Mouse (Mus musculus) small intestine, adult 2 months (tissue): ENCODE measurements around the gene Slc6a14. TPM values are rescaled to one million over a fixed set of nuclear protein-coding genes. Genes with fewer than 3 reads are reported as not detected.

Source experiments
- H3K27ac ChIP-seq: fragments of 200-500 bp; 2 replicates; pipeline ENCODE4 v1.5.1; 2012; ENCODE audit warnings: low read depth, low read length, control low read depth, inconsistent platforms; ENCODE audit not compliant: insufficient read depth
- H3K27me3 ChIP-seq: fragments of 200-500 bp; 2 replicates; pipeline ENCODE4 v1.6.1; 2012; ENCODE audit warnings: mild to moderate bottlenecking, moderate library complexity, low read length, inconsistent platforms; ENCODE audit not compliant: control insufficient read depth, insufficient read depth
- H3K36me3 ChIP-seq: fragments of 200-500 bp; 2 replicates; pipeline ENCODE4 v1.6.1; 2012; ENCODE audit warnings: mild to moderate bottlenecking, low read length, control low read depth, inconsistent platforms; ENCODE audit not compliant: control insufficient read depth, insufficient read depth
- H3K4me1 ChIP-seq: fragments of 200-500 bp; 2 replicates; pipeline ENCODE4 v1.6.1; 2012; ENCODE audit warnings: low read length, inconsistent platforms, mixed read lengths; ENCODE audit not compliant: control insufficient read depth, insufficient read depth, insufficient read length
- H3K4me3 ChIP-seq: fragments of 200-500 bp; 2 replicates; pipeline ENCODE4 v1.5.1; 2012; ENCODE audit warnings: low read depth, mild to moderate bottlenecking, control low read depth, inconsistent platforms, low read length, moderate library complexity
- CTCF ChIP-seq: fragments of 200-500 bp; IDR thresholded peaks from 2 replicates; pipeline ENCODE4 v1.5.1; 2012; ENCODE audit warnings: low read depth, mild to moderate bottlenecking, control low read depth, inconsistent platforms, low read length, moderate library complexity, mixed read lengths; ENCODE audit not compliant: insufficient replicate concordance, insufficient read length; ENCODE audit errors: extremely low read depth
- POLR2A ChIP-seq: fragments of 200-500 bp; IDR thresholded peaks from 2 replicates; pipeline ENCODE4 v1.6.1; 2012; ENCODE audit warnings: low read depth, mild to moderate bottlenecking, control low read depth, inconsistent platforms, low read length, moderate library complexity
- WGBS: fragments of 180-500 bp; shearing (Covaris S2); methylation state at CpG from one replicate; pipeline ENCODE4 v1.1.7; 2018; 5-methylcytosine and 5-hydroxymethylcytosine counted together
- polyA plus RNA-seq: library from polyadenylated mRNA; depleted of rRNA; stranded (reverse); fragments of >200 nt; gene quantifications from 2 replicates; pipeline ENCODE4 v1.2.3, GENCODE M21; 2012; rRNA removed

The Slc6a14 gene
- not detected in 2 replicates for polyA plus RNA-seq

GRCm38 (mm10) chrX:21714829-21715228 is at the start of gene Slc6a14:
Gene Slc6a14, plus strand, starts transcription at chrX:21714896.
- no peak for TF ChIP-seq POLR2A
- no peak for TF ChIP-seq CTCF
- Histone ChIP-seq H3K4me3 (no peak within 1 kb of the TSS), H3K27me3 (no peaks in the 10 kb centered on the region), H3K4me1 (no peaks in the 10 kb centered on the region), H3K36me3 (no peaks in the 10 kb centered on the region), H3K27ac (no peak within 1 kb of the TSS)
- WGBS = 42% methylated on average over 7 of the region's 7 CpGs

GRCm38 (mm10) chrX:21670896-21671295 is 43.8 kb upstream of the Slc6a14 start:
- H3K36me3 ChIP-seq = no peaks in the 10 kb centered on the region
- TF ChIP-seq CTCF = no peak
- TF ChIP-seq POLR2A = no peak
- H3K4me1 ChIP-seq = no peaks in the 10 kb centered on the region
- H3K27me3 ChIP-seq = no peaks in the 10 kb centered on the region
- WGBS = 41% methylated on average over 7 of the region's 7 CpGs
- no peak overlapping the region for H3K4me3 ChIP-seq
- no peak overlapping the region for H3K27ac ChIP-seq

- Histone ChIP-seq H3K27ac (no peak overlapping the region), H3K4me3 (no peak overlapping the region), H3K4me1 (no peaks in the 10 kb centered on the region), H3K36me3 (no peaks in the 10 kb centered on the region), H3K27me3 (no peaks in the 10 kb centered on the region)
- TF ChIP-seq CTCF (no peak), POLR2A (no peak)
- WGBS = 80% methylated on average over 6 of the region's 6 CpGs
Observed at GRCm38 (mm10) chrX:21695220-21695619, 19.5 kb upstream of the Slc6a14 start.

GRCm38 (mm10) chrX:21695687-21696086 is 19.0 kb upstream of the Slc6a14 start:
- Histone ChIP-seq H3K36me3 (no peaks in the 10 kb centered on the region), H3K27ac (no peak overlapping the region), H3K27me3 (no peaks in the 10 kb centered on the region), H3K4me3 (no peak overlapping the region), H3K4me1 (no peaks in the 10 kb centered on the region)
- TF ChIP-seq POLR2A (no peak), CTCF (no peak)
- WGBS = 67% methylated on average over 3 of the region's 3 CpGs

GRCm38 (mm10) chrX:21701646-21702045 is 13.1 kb upstream of the Slc6a14 start:
- no peaks in the 10 kb centered on the region for H3K4me1 ChIP-seq
- WGBS = 64% methylated on average over 4 of the region's 4 CpGs
- TF ChIP-seq CTCF = no peak
- TF ChIP-seq POLR2A = no peak
- H3K4me3 ChIP-seq = no peak overlapping the region
- no peaks in the 10 kb centered on the region for H3K36me3 ChIP-seq
- H3K27ac ChIP-seq = no peak overlapping the region
- H3K27me3 ChIP-seq = no peaks in the 10 kb centered on the region

- TF ChIP-seq POLR2A (no peak), CTCF (no peak)
- Histone ChIP-seq H3K27me3 (no peaks in the 10 kb centered on the region), H3K27ac (no peak overlapping the region), H3K4me3 (no peak overlapping the region), H3K36me3 (no peaks in the 10 kb centered on the region), H3K4me1 (no peaks in the 10 kb centered on the region)
- WGBS = 78% methylated on average over 1 of the region's 1 CpGs
Observed at GRCm38 (mm10) chrX:21704470-21704869, 10.2 kb upstream of the Slc6a14 start.

- Histone ChIP-seq H3K4me3 (no peak overlapping the region), H3K4me1 (no peaks in the 10 kb centered on the region), H3K36me3 (no peaks in the 10 kb centered on the region), H3K27me3 (no peaks in the 10 kb centered on the region), H3K27ac (no peak overlapping the region)
- 46% methylated on average over 5 of the region's 5 CpGs for WGBS
- TF ChIP-seq POLR2A (no peak), CTCF (no peak)
Observed at GRCm38 (mm10) chrX:21715293-21715692, 597 bp downstream of the Slc6a14 start.

- Histone ChIP-seq H3K36me3 (no peaks in the 10 kb centered on the region), H3K4me1 (no peaks in the 10 kb centered on the region), H3K27ac (no peak overlapping the region), H3K27me3 (no peaks in the 10 kb centered on the region), H3K4me3 (no peak overlapping the region)
- TF ChIP-seq POLR2A = no peak
- TF ChIP-seq CTCF = no peak
- 88% methylated on average over 2 of the region's 2 CpGs for WGBS
Observed at GRCm38 (mm10) chrX:21716885-21717284, 2.2 kb downstream of the Slc6a14 start.
